Mouse (Mus musculus) spleen, adult 2 months (tissue): Measurements from ENCODE around the gene L2hgdh.

Source experiments
- CTCF ChIP-seq: fragments of 200-500 bp; IDR thresholded peaks from 2 replicates; pipeline ENCODE4 v1.5.1; 2011; ENCODE audit warnings: mild to moderate bottlenecking, inconsistent platforms; ENCODE audit not compliant: insufficient read depth, insufficient read length, insufficient replicate concordance; ENCODE audit errors: extremely low read depth
- POLR2A ChIP-seq: fragments of 200-500 bp; IDR thresholded peaks from 2 replicates; pipeline ENCODE4 v1.6.1; 2011; ENCODE audit warnings: low read depth, low read length, inconsistent platforms

- TF ChIP-seq CTCF, result no peak
- TF ChIP-seq POLR2A, result no peak
These were observed 35.3 kb upstream of the L2hgdh start for GRCm38 (mm10) chr12:69760014-69760413.
